In genomic region chr9:102915292-102915854, GRCm38 (mm10) we compare ENCODE assay signal across 25 mouse cellular contexts.
DNase-seq lines count a peak whose midpoint lies in the region; ATAC-seq lines count a peak whose summit lies in the region.
"Had no signal": no experiment of that assay in that cellular context is flagged by ENCODE, and none has a peak within 500 bp of the region (broad histone marks: within the 10 kb centered on the region; RNA-seq: fewer than 3 reads in every experiment).

No protein-coding gene starts in this region.

- H3K36me3 ChIP-seq in lung, embryonic 15.5 days: peaks cover 14% of the 10 kb centered on the region
- H3K36me3 ChIP-seq in heart, embryonic 11.5 days (ENCODE audit: control insufficient read depth, insufficient read depth, low read length): peaks cover 6% of the 10 kb centered on the region; the same call in 1 of the 2 replicates

- H3K9me3 ChIP-seq in lung, embryonic 15.5 days: no peaks in the 10 kb centered on the region
- H3K9me3 ChIP-seq in heart, embryonic 11.5 days (replicated peaks; ENCODE audit: control insufficient read depth, low read length): no peaks in the 10 kb centered on the region
- H3K9me3 ChIP-seq: embryonic facial prominence, embryonic 15.5 days; hindbrain, embryonic 12.5 days; liver, embryonic 13.5 days; midbrain, embryonic 13.5 days had no signal

- intact Hi-C loops in heart, postnatal 14 days (cut with DNase I): loop anchor here (10.0 kb wide), 2 partner anchors 169 to 389 kb away; partner anchors contain the start of genes 1300017J02Rik and Topbp1

- H3K27ac ChIP-seq in lung, embryonic 15.5 days: peak overlapping the region; percentile 68
- peak overlapping the region; percentile 7; the same call in 1 of the 2 replicates for H3K27ac ChIP-seq in heart, embryonic 11.5 days (ENCODE audit: low read depth, low read length)
- H3K27ac ChIP-seq: embryonic facial prominence, embryonic 15.5 days; hindbrain, embryonic 12.5 days; layer of hippocampus, adult 2 months; liver, embryonic 13.5 days; midbrain, embryonic 13.5 days; stomach, postnatal 0 days had no signal

- H3K4me3 ChIP-seq in lung, embryonic 15.5 days: no peak overlapping the region
- H3K4me3 ChIP-seq in heart, embryonic 11.5 days (ENCODE audit: low read depth, low read length): no peak overlapping the region
- H3K4me3 ChIP-seq: embryonic facial prominence, embryonic 15.5 days; hindbrain, embryonic 12.5 days; layer of hippocampus, adult 2 months; liver, embryonic 13.5 days; megakaryocyte, embryonic 14.5 days; midbrain, embryonic 13.5 days had no signal

- DNase-seq in heart, adult 11 months: peak; percentile 96
- no peak for DNase-seq in heart, postnatal 14 days
- DNase-seq in lung, postnatal 4 days: no peak
- DNase-seq in heart, postnatal 4 days: peak; percentile 9
- DNase-seq in cerebellum, postnatal 10 days: no peak
- no peak for DNase-seq in adrenal gland, postnatal 14 days
- DNase-seq: adrenal gland, postnatal 10 days; cerebellum, adult 2 months; cerebellum, postnatal 36 days; embryo, embryonic 11 days; gastrocnemius, postnatal 25 days; kidney, adult 18-20 months; kidney, postnatal 10 days; liver, embryonic 13.5 days; thymus, postnatal 14 days had no signal

- no peaks in the 10 kb centered on the region for H3K27me3 ChIP-seq in lung, embryonic 15.5 days
- H3K27me3 ChIP-seq in heart, embryonic 11.5 days (ENCODE audit: control insufficient read depth, insufficient read depth, low read length): no peaks in the 10 kb centered on the region
- H3K27me3 ChIP-seq: embryonic facial prominence, embryonic 15.5 days; hindbrain, embryonic 12.5 days; liver, embryonic 13.5 days; megakaryocyte, embryonic 14.5 days; midbrain, embryonic 13.5 days had no signal

- ATAC-seq in lung, embryonic 15.5 days (ENCODE audit: borderline replicate concordance, extremely low read depth, low FRiP score, low TSS enrichment): peak; percentile 35
- no peak for ATAC-seq in heart, embryonic 11.5 days (replicated peaks; ENCODE audit: insufficient number of reproducible peaks, low FRiP score, low TSS enrichment)
- ATAC-seq: forebrain, embryonic 16.5 days; midbrain, embryonic 13.5 days had no signal

- H3K4me2 ChIP-seq in lung, embryonic 15.5 days: no peak overlapping the region
- no peak overlapping the region for H3K4me2 ChIP-seq in heart, embryonic 11.5 days
- H3K4me2 ChIP-seq: embryonic facial prominence, embryonic 15.5 days; hindbrain, embryonic 12.5 days; liver, embryonic 13.5 days; lung, embryonic 14.5 days; midbrain, embryonic 13.5 days had no signal

- peaks cover 14% of the 10 kb centered on the region for H3K4me1 ChIP-seq in lung, embryonic 15.5 days
- peaks cover 16% of the 10 kb centered on the region for H3K4me1 ChIP-seq in heart, embryonic 11.5 days (ENCODE audit: control insufficient read depth, insufficient read depth, low read length)
- H3K4me1 ChIP-seq: embryonic facial prominence, embryonic 15.5 days; hindbrain, embryonic 12.5 days; liver, embryonic 13.5 days; megakaryocyte, embryonic 14.5 days; midbrain, embryonic 13.5 days had no signal

- no peak overlapping the region for H3K9ac ChIP-seq in lung, embryonic 15.5 days
- no peak overlapping the region for H3K9ac ChIP-seq in heart, embryonic 11.5 days (ENCODE audit: low read depth, low read length)
- H3K9ac ChIP-seq: embryonic facial prominence, embryonic 15.5 days; hindbrain, embryonic 12.5 days; liver, embryonic 13.5 days; lung, embryonic 14.5 days; midbrain, embryonic 13.5 days had no signal

- 45% methylated on average over 3 of the region's 3 CpGs for WGBS in lung, embryonic 15.5 days
- WGBS in heart, embryonic 11.5 days (ENCODE audit: insufficient replicate concordance): 56% methylated on average over 3 of the region's 3 CpGs

Comparison
In these comparisons a context has a peak if more than half of its experiments do, and no peak if none do; other contexts are left out.
1. DNase-seq: peak in heart, adult 11 months (single experiment) and heart, postnatal 4 days (single experiment); none in heart, postnatal 14 days (0 of 2), lung, postnatal 4 days (0 of 2), cerebellum, postnatal 10 days (0 of 2) and adrenal gland, postnatal 14 days (single experiment).